Mouse (Mus musculus) C2C12 (cell line): ENCODE measurements at regions not wholly inside any gene's neighbourhood (a gene's known extent, or its start where the extent isn't known, plus 50 kb on each side); places are given as distances from the start of the nearest gene placed in this dataset.

ENCODE experiments used
- CTCF ChIP-seq: IDR thresholded peaks from one replicate; pipeline ENCODE4 v1.5.1; 2011; ENCODE audit not compliant: control insufficient read depth, insufficient read depth, insufficient read length
- FOSL1 ChIP-seq: IDR thresholded peaks from one replicate; pipeline ENCODE4 v1.8.0; 2011; ENCODE audit warnings: mild to moderate bottlenecking, low read length; ENCODE audit not compliant: poor library complexity, insufficient read depth, severe bottlenecking
- MAX ChIP-seq: IDR thresholded peaks from one replicate; pipeline ENCODE4 v1.6.1; 2011; ENCODE audit warnings: mild to moderate bottlenecking, control low read depth
- MYOG ChIP-seq: IDR thresholded peaks from one replicate; pipeline ENCODE4 v1.6.1; 2011; ENCODE audit not compliant: control insufficient read depth, insufficient read length; ENCODE audit errors: extremely low read depth
- USF1 ChIP-seq: IDR thresholded peaks from one replicate; pipeline ENCODE4 v1.6.1; 2011; ENCODE audit warnings: low read depth, mild to moderate bottlenecking, control low read depth, moderate library complexity

DNA sequence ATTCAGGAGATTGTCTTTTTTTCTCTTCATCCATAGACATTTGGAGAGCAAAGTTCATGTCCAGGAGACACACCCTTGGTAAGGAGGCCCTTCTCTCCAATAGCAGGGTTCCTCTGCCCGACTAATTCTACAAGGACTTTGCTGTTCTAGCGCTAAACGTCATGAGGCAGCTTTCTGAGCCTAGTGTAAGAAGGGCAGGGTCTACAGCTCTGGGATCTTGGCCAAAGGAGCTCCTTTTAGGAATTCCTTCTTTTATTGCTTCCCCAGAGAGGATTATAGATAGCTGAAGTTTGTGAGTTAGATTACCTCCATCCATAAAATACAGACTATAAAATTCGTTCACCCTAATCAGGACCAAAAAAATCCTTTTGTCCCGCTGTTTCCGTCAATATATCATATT is 378.5 kb upstream of the Smim15 start:
- TF ChIP-seq CTCF (no peak), MYOG (no peak), MAX (no peak), USF1 (no peak), FOSL1 (no peak)
